Mouse (Mus musculus) liver, embryonic 14.5 days (tissue): ENCODE results near the gene Maml3. TPM values are rescaled to one million over a fixed set of nuclear protein-coding genes. Genes with fewer than 3 reads are reported as not detected.
A peak's percentile ranks its signal among the peaks of the same experiment; 100 is the strongest.

Experiments used
- ATAC-seq: fragments of 200-750 bp; cut with Nextera tagmentation; 2 replicates; pipeline ENCODE4 v1.8.0; 2017; ENCODE audit warnings: moderate number of reproducible peaks, mild to moderate bottlenecking, moderate library complexity; ENCODE audit not compliant: insufficient read depth
- DNase-seq, 3 experiments: peaks; one replicate each; pipeline ENCODE4 v3.0.0-alpha.2; 2012 to 2013; ENCODE audit warnings: low read depth in 3 of 3, low spot score in 3 of 3
- H3K27ac ChIP-seq: fragments of 300-500 bp; sonication (generic); 2 replicates; pipeline ENCODE4 v1.5.1; 2014; ENCODE audit warnings: moderate library complexity, mild to moderate bottlenecking, control low read depth, inconsistent platforms
- H3K27me3 ChIP-seq: fragments of 300-500 bp; sonication (generic); 2 replicates; pipeline ENCODE4 v1.6.1; 2014; ENCODE audit warnings: mild to moderate bottlenecking, low read length, moderate library complexity; ENCODE audit not compliant: control insufficient read depth, insufficient read depth
- H3K36me3 ChIP-seq: fragments of 300-500 bp; sonication (generic); replicated peaks from 2 replicates; pipeline ENCODE4 v1.6.1; 2014; ENCODE audit warnings: low read depth; ENCODE audit not compliant: control insufficient read depth, insufficient read depth
- H3K4me1 ChIP-seq, 2 experiments: fragments of 200-500 bp in 1 of 2; fragments of 300-500 bp in 1 of 2; sonication (generic) in 1 of 2; replicated peaks; 2 replicates each; pipeline ENCODE4 v1.6.1; 2012 to 2014; ENCODE audit warnings: antibody characterized with exemption in 1 of 2, inconsistent platforms in 1 of 2, low read length in 1 of 2; ENCODE audit not compliant: control insufficient read depth in 2 of 2, insufficient read depth in 2 of 2
- H3K4me2 ChIP-seq: fragments of 300-500 bp; sonication (generic); 2 replicates; pipeline ENCODE4 v1.6.1; 2014; ENCODE audit warnings: low read depth, mild to moderate bottlenecking, control low read depth, moderate library complexity
- H3K4me3 ChIP-seq, 2 experiments: fragments of 200-500 bp in 1 of 2; fragments of 300-500 bp in 1 of 2; sonication (generic) in 1 of 2; 2 replicates each; pipeline ENCODE4 v1.5.1; 2012 to 2014; ENCODE audit warnings: low read depth in 2 of 2, low read length in 2 of 2, mild to moderate bottlenecking in 2 of 2, control low read depth in 1 of 2, inconsistent platforms in 1 of 2, moderate library complexity in 1 of 2; ENCODE audit not compliant: insufficient read depth in 1 of 2
- H3K9ac ChIP-seq: fragments of 300-500 bp; sonication (generic); replicated peaks from 2 replicates; pipeline ENCODE4 v1.6.1; 2014; ENCODE audit warnings: mild to moderate bottlenecking, control low read depth, moderate library complexity
- H3K9me3 ChIP-seq: fragments of 300-500 bp; sonication (generic); 2 replicates; pipeline ENCODE4 v1.6.1; 2016; ENCODE audit warnings: low read length, mixed read lengths; ENCODE audit not compliant: control insufficient read depth
- CTCF ChIP-seq: IDR thresholded peaks from 2 replicates; pipeline ENCODE4 v1.5.1; 2016; ENCODE audit warnings: antibody characterized with exemption, low read depth, control low read depth
- EP300 ChIP-seq: IDR thresholded peaks from 2 replicates; pipeline ENCODE4 v1.6.1; 2016; ENCODE audit warnings: antibody characterized with exemption, low read depth
- WGBS: fragments of 180-500 bp; shearing (Covaris S2); extraction: QIAGEN DNeasy Blood & Tissue Kit; methylation state at CpG from one replicate; pipeline ENCODE4 v1.1.7; 2014; ENCODE audit not compliant: insufficient replicate concordance; 5-methylcytosine and 5-hydroxymethylcytosine counted together
- polyA plus RNA-seq, 2 experiments: library from polyadenylated mRNA; depleted of rRNA in 1 of 2; stranded (reverse) in 1 of 2; unstranded in 1 of 2; fragments of >200 nt; fragmentation: Nextera tagmentation in 1 of 2; extraction: Ambion mirVana in 1 of 2; gene quantifications; 2 replicates each; pipeline versions ENCODE4 v1.2.1 to v1.2.3; 2012 to 2014

The Maml3 gene
- polyA plus RNA-seq, 2 experiments, result 0.57 to 0.71 TPM

DNA sequence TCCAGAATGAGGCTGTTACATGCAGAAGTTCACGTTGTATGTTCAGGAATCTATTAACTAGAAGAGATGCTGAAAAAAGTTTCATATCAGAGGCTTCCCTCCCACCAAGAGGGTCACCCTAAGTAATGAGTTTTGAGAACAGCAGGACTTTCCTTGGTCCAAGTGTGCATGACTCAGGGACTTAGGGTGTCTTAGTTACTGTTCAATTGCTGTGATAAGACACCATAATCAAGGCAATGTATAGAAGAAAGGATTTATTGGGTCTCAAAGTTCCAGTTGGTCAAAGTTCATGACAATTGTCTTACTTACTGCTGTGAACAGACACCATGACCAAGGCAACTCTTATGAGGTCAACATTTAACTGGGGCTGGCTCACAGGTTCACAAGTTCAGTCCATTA lies 433.8 kb downstream of the Maml3 start:
- no peaks in the 10 kb centered on the region for H3K27me3 ChIP-seq
- no peaks in the 10 kb centered on the region for H3K9me3 ChIP-seq
- peak overlapping the region; percentile 51 for H3K4me2 ChIP-seq
- 58% methylated on average over 1 of the region's 1 CpGs for WGBS
- TF ChIP-seq EP300, result no peak
- H3K4me1 ChIP-seq, result peaks cover 45 to 51% of the 10 kb centered on the region in 2 experiments
- ATAC-seq, result peak; percentile 17; the same call in 1 of the 2 replicates
- peak in 1 of 3 experiments; percentile 30 for DNase-seq
- 0 out of 2 replicates have a peak overlapping the region, but pooled peaks have one; percentile 1 for H3K9ac ChIP-seq
- peak overlapping the region; percentile 91 for H3K27ac ChIP-seq
- H3K4me3 ChIP-seq, result no peak overlapping the region
- no peaks in the 10 kb centered on the region for H3K36me3 ChIP-seq

DNA sequence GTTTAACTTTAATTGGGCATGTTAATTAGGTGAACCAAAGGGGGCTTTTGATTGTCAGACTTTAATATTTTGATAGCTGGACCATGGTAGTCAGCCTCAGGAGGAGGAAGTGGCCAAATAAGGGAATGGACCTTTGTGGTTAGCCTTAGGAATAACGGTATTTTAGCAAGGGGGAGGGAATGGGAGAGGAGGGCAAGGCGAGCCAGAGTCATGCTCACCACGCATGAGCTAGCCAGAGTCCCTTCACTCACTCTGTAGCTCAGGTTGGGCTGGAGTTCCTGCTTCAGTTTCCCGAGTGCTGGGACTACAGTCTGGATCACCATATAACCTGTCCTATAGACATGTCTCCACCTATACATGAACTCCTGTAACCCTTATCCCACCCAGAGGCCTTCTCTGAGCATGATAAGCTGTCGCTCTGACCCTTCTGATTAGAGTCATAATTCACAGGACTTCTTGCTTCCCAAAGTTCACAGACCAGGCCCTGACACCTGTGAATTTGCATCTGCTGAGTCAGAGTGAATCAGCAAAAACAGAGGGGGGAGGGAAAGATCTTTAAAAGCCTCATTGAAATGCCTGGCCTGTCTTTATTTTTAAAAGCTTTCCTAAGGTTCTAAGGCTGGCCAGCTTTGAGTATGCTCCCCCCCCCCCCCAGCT lies 434.3 kb downstream of the Maml3 start:
- Histone ChIP-seq H3K27me3 (no peaks in the 10 kb centered on the region), H3K27ac (peak overlapping the region; percentile 91), H3K4me2 (peak overlapping the region; percentile 51), H3K9ac (peak overlapping the region; percentile 52), H3K4me3 (no peak overlapping the region), H3K9me3 (no peaks in the 10 kb centered on the region), H3K4me1 (peaks cover 45 to 51% of the 10 kb centered on the region in 2 experiments), H3K36me3 (no peaks in the 10 kb centered on the region)
- peak; percentile 90 for ATAC-seq
- TF ChIP-seq CTCF, result no peak
- TF ChIP-seq EP300, result peak; percentile 83
- 32% methylated on average over 5 of the region's 5 CpGs for WGBS
- DNase-seq, result peak; percentile 84 to 88 (median 87)

DNA sequence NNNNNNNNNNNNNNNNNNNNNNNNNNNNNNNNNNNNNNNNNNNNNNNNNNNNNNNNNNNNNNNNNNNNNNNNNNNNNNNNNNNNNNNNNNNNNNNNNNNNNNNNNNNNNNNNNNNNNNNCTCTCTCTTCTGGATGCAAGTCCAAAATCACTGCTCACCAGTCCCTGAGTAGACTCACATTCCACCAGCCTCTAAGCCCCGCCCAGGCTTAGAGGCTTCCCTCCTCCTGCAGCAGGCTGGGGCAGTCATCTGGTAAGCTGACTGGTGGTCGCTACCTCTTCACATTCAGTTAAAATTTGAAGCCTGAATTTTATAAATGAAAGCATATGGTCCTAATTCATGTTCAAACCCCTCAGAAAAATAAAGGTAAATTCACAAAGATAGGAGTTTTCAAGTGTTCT lies 436.3 kb downstream of the Maml3 start:
- DNase-seq, result no peak
- WGBS, result 64% methylated on average over 2 of the region's 2 CpGs
- H3K27ac ChIP-seq, result no peak overlapping the region
- TF ChIP-seq CTCF, result no peak
- TF ChIP-seq EP300, result no peak
- ATAC-seq, result no peak
- peaks cover 36 to 42% of the 10 kb centered on the region in 2 experiments for H3K4me1 ChIP-seq
- no peaks in the 10 kb centered on the region for H3K36me3 ChIP-seq
- H3K9ac ChIP-seq, result no peak overlapping the region
- H3K4me2 ChIP-seq, result no peak overlapping the region
- H3K27me3 ChIP-seq, result no peaks in the 10 kb centered on the region
- H3K4me3 ChIP-seq, result no peak overlapping the region
- no peaks in the 10 kb centered on the region for H3K9me3 ChIP-seq

DNA sequence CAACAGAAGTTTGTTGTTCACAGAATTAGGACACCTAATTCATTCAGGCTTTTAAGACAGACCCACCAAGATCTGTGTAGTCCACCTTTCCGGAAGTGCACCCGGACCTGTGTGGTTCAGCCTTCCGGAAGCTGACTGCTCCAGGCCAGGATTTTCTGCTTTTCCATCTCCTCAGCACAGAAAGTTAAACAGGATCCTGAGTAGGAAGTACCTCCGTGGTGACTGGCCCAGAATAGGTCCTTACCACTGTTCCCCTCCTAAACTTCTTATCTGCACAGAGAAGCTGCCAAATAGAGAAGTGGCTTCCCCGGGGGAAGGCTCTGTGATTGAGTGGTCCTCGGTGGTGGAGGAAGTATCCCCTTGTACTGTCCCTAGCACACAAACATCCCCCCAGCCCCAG lies 442.3 kb downstream of the Maml3 start:
- ATAC-seq (no peak), DNase-seq (no peak)
- Histone ChIP-seq H3K4me2 (peak overlapping the region; percentile 51), H3K4me1 (peaks cover 16 to 30% of the 10 kb centered on the region in 2 experiments), H3K9me3 (no peaks in the 10 kb centered on the region), H3K9ac (no peak overlapping the region), H3K27ac (no peak overlapping the region), H3K4me3 (no peak overlapping the region), H3K36me3 (no peaks in the 10 kb centered on the region), H3K27me3 (no peaks in the 10 kb centered on the region)
- TF ChIP-seq CTCF (no peak), EP300 (no peak)
- WGBS, result 5% methylated on average over 6 of the region's 6 CpGs

DNA sequence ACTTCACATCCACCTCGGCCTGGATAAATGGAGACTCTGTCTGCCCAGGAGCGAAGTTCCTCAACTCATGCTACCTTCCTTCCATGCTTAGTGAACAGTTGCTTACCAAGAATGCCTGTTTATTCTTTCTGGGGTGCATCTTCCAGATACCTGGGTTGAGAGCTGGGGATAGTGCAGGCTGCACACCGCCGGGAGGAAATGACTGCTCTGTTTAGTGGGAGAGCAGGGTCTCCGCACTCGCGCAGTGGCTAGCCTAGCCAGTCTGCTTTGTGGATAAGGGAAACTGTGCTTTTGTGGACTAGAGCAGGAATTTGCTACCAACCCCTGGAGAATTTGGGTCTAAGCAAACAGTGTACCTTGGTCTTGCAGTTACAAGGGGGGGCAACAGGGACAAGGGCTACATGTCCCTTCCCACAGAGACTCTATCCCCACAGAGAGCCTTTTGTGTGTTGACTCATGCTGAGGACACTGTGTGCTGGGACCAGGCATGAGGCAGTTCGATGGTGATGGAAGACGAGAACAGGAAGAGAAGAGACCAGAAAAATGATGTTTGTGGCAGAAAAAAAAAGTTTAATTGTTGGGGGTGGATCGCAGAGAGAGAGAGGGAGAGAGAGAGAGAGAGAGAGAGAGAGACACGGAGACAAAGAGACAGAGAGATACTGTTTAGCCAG lies 442.9 kb downstream of the Maml3 start:
- H3K27me3 ChIP-seq, result no peaks in the 10 kb centered on the region

More for the DNA sequence above, 442.9 kb downstream of the Maml3 start:
- H3K27ac ChIP-seq, result no peak overlapping the region
- ATAC-seq (no peak), DNase-seq (no peak)
- WGBS, result 33% methylated on average over 11 of the region's 11 CpGs
- H3K9ac ChIP-seq, result peak overlapping the region; percentile 40; the same call in 1 of the 2 replicates
- TF ChIP-seq CTCF (no peak), EP300 (no peak)
- H3K4me3 ChIP-seq, result peak overlapping the region; percentile 16 to 28
- no peaks in the 10 kb centered on the region for H3K36me3 ChIP-seq
- H3K9me3 ChIP-seq, result no peaks in the 10 kb centered on the region
- peak overlapping the region; percentile 51 for H3K4me2 ChIP-seq
- H3K4me1 ChIP-seq, result peaks cover 16 to 30% of the 10 kb centered on the region in 2 experiments
